Mouse (Mus musculus) midbrain, embryonic 12.5 days (tissue): Measurements from ENCODE around the gene Abhd16b. TPM values are rescaled to one million over a fixed set of nuclear protein-coding genes. Genes with fewer than 3 reads are reported as not detected.
A peak's percentile ranks its signal among the peaks of the same experiment; 100 is the strongest.

Source experiments
- ATAC-seq: fragments of 200-750 bp; cut with Nextera tagmentation; 2 replicates; pipeline ENCODE4 v1.8.0; 2017; ENCODE audit warnings: low read depth, moderate TSS enrichment, moderate library complexity; ENCODE audit not compliant: low FRiP score
- H3K27ac ChIP-seq: fragments of 300-500 bp; sonication (generic); replicated peaks from 2 replicates; pipeline ENCODE4 v1.5.1; 2016; ENCODE audit warnings: mild to moderate bottlenecking
- H3K27me3 ChIP-seq: fragments of 300-500 bp; sonication (generic); 2 replicates; pipeline ENCODE4 v1.6.1; 2016; ENCODE audit warnings: mild to moderate bottlenecking
- H3K36me3 ChIP-seq: fragments of 300-500 bp; sonication (generic); 2 replicates; pipeline ENCODE4 v1.6.1; 2016
- H3K4me1 ChIP-seq: fragments of 300-500 bp; sonication (generic); 2 replicates; pipeline ENCODE4 v1.6.1; 2016
- H3K4me2 ChIP-seq: fragments of 300-500 bp; sonication (generic); replicated peaks from 2 replicates; pipeline ENCODE4 v1.6.1; 2016; ENCODE audit warnings: mild to moderate bottlenecking, moderate library complexity
- H3K4me3 ChIP-seq: fragments of 300-500 bp; sonication (generic); 2 replicates; pipeline ENCODE4 v1.5.1; 2016; ENCODE audit warnings: mild to moderate bottlenecking
- H3K9ac ChIP-seq: fragments of 300-500 bp; sonication (generic); replicated peaks from 2 replicates; pipeline ENCODE4 v1.6.1; 2016; ENCODE audit warnings: mild to moderate bottlenecking, moderate library complexity
- H3K9me3 ChIP-seq: fragments of 300-500 bp; sonication (generic); 2 replicates; pipeline ENCODE4 v1.6.1; 2016; ENCODE audit warnings: mild to moderate bottlenecking
- WGBS: fragments of 180-500 bp; shearing (Covaris S2); methylation state at CpG from one replicate; pipeline ENCODE4 v1.1.7; 2016; 5-methylcytosine and 5-hydroxymethylcytosine counted together
- polyA plus RNA-seq: library from polyadenylated mRNA; unstranded; fragments of >200 nt; fragmentation: Nextera tagmentation; extraction: Ambion mirVana; gene quantifications from 2 replicates; pipeline ENCODE4 v1.2.1, GENCODE M21; 2016

Gene Abhd16b
- polyA plus RNA-seq = not detected in 2 replicates

- ATAC-seq = no peak
- H3K4me3 ChIP-seq = no peak within 1 kb of the TSS
- H3K9ac ChIP-seq = no peak within 1 kb of the TSS
- no peaks in the 10 kb centered on the region for H3K27me3 ChIP-seq
- H3K4me2 ChIP-seq = no peak within 1 kb of the TSS
- WGBS = 84% methylated on average over 31 of the region's 31 CpGs
- no peak within 1 kb of the TSS for H3K27ac ChIP-seq
- H3K4me1 ChIP-seq = peaks cover 16% of the 10 kb centered on the region
- no peaks in the 10 kb centered on the region for H3K36me3 ChIP-seq
- no peaks in the 10 kb centered on the region for H3K9me3 ChIP-seq
Measured at GRCm38 (mm10) chr2:181493156-181493927, at the start of gene Abhd16b. Abhd16b (plus strand) TSS chr2:181493206.

GRCm38 (mm10) chr2:181452181-181452580 is 40.8 kb upstream of the Abhd16b start:
- peaks cover 6% of the 10 kb centered on the region for H3K27me3 ChIP-seq
- no peak overlapping the region for H3K9ac ChIP-seq
- no peaks in the 10 kb centered on the region for H3K4me1 ChIP-seq
- no peak overlapping the region for H3K4me3 ChIP-seq
- ATAC-seq = no peak
- 76% methylated on average over 4 of the region's 4 CpGs for WGBS
- no peak overlapping the region for H3K27ac ChIP-seq
- no peaks in the 10 kb centered on the region for H3K36me3 ChIP-seq
- no peaks in the 10 kb centered on the region for H3K9me3 ChIP-seq
- H3K4me2 ChIP-seq = no peak overlapping the region

GRCm38 (mm10) chr2:181453274-181453673 is 39.7 kb upstream of the Abhd16b start:
- H3K27ac ChIP-seq = no peak overlapping the region
- 0 out of 2 replicates have a peak, but pooled peaks cover 5% of the 10 kb centered on the region for H3K4me1 ChIP-seq
- 37% methylated on average over 1 of the region's 1 CpGs for WGBS
- H3K9ac ChIP-seq = no peak overlapping the region
- H3K4me2 ChIP-seq = no peak overlapping the region
- H3K9me3 ChIP-seq = no peaks in the 10 kb centered on the region
- peaks cover 14% of the 10 kb centered on the region for H3K27me3 ChIP-seq
- H3K4me3 ChIP-seq = no peak overlapping the region
- no peak for ATAC-seq
- no peaks in the 10 kb centered on the region for H3K36me3 ChIP-seq

- H3K27me3 ChIP-seq = peaks cover 34% of the 10 kb centered on the region
- no peak overlapping the region for H3K27ac ChIP-seq
- no peaks in the 10 kb centered on the region for H3K9me3 ChIP-seq
- 69% methylated on average over 2 of the region's 2 CpGs for WGBS
- no peak for ATAC-seq
- H3K9ac ChIP-seq = no peak overlapping the region
- H3K4me2 ChIP-seq = no peak overlapping the region
- H3K4me3 ChIP-seq = no peak overlapping the region
- H3K4me1 ChIP-seq = peaks cover 22% of the 10 kb centered on the region
- H3K36me3 ChIP-seq = no peaks in the 10 kb centered on the region
Measured at GRCm38 (mm10) chr2:181455899-181456298, 37.1 kb upstream of the Abhd16b start.

GRCm38 (mm10) chr2:181457831-181458230 is 35.2 kb upstream of the Abhd16b start:
- peak overlapping the region; percentile 95; the same call in 1 of the 2 replicates for H3K9ac ChIP-seq
- H3K27ac ChIP-seq = no peak overlapping the region
- H3K36me3 ChIP-seq = no peaks in the 10 kb centered on the region
- H3K4me3 ChIP-seq = peak overlapping the region; percentile 97
- H3K27me3 ChIP-seq = peaks cover 40% of the 10 kb centered on the region
- no peak for ATAC-seq
- H3K4me2 ChIP-seq = peak overlapping the region; percentile 96
- H3K4me1 ChIP-seq = peaks cover 25% of the 10 kb centered on the region
- 4% methylated on average over 15 of the region's 15 CpGs for WGBS
- H3K9me3 ChIP-seq = no peaks in the 10 kb centered on the region

- no peak; the same call in 1 of the 2 replicates for ATAC-seq
- Histone ChIP-seq H3K9me3 (no peaks in the 10 kb centered on the region), H3K27me3 (peaks cover 46% of the 10 kb centered on the region), H3K9ac (peak overlapping the region; percentile 95), H3K4me3 (peak overlapping the region; percentile 97), H3K4me2 (peak overlapping the region; percentile 96), H3K27ac (peak overlapping the region; percentile 88), H3K4me1 (peaks cover 32% of the 10 kb centered on the region), H3K36me3 (no peaks in the 10 kb centered on the region)
- under 1% methylated on average over 40 of the region's 72 CpGs for WGBS
Measured at GRCm38 (mm10) chr2:181458411-181459152, 34.4 kb upstream of the Abhd16b start.

- Histone ChIP-seq H3K9me3 (no peaks in the 10 kb centered on the region), H3K4me2 (peak within 1 kb of the TSS; percentile 96), H3K4me1 (peaks cover 33% of the 10 kb centered on the region), H3K27me3 (peaks cover 49% of the 10 kb centered on the region), H3K9ac (peak within 1 kb of the TSS; percentile 95), H3K36me3 (no peaks in the 10 kb centered on the region), H3K4me3 (peak within 1 kb of the TSS; percentile 97), H3K27ac (peak within 1 kb of the TSS; percentile 88)
- under 1% methylated on average over 54 of the region's 83 CpGs for WGBS
- ATAC-seq = peak; percentile 92
Measured at GRCm38 (mm10) chr2:181459153-181459672, 33.8 kb upstream of the Abhd16b start, which contains the start of gene Zbtb46. Zbtb46 (minus strand) TSS chr2:181459426.

GRCm38 (mm10) chr2:181459673-181460621 is 33.1 kb upstream of the Abhd16b start:
- peak overlapping the region; percentile 96 for H3K4me2 ChIP-seq
- ATAC-seq = peak; percentile 69
- H3K9ac ChIP-seq = peak overlapping the region; percentile 95
- H3K4me1 ChIP-seq = peaks cover 33% of the 10 kb centered on the region
- H3K27me3 ChIP-seq = peaks cover 49% of the 10 kb centered on the region
- no peaks in the 10 kb centered on the region for H3K9me3 ChIP-seq
- no peaks in the 10 kb centered on the region for H3K36me3 ChIP-seq
- H3K27ac ChIP-seq = peak overlapping the region; percentile 46; the same call in 1 of the 2 replicates
- peak overlapping the region; percentile 97 for H3K4me3 ChIP-seq
- WGBS = under 1% methylated on average over 71 of the region's 71 CpGs

- H3K4me2 ChIP-seq = no peak overlapping the region
- no peak overlapping the region for H3K9ac ChIP-seq
- H3K27ac ChIP-seq = no peak overlapping the region
- no peak for ATAC-seq
- H3K27me3 ChIP-seq = peaks cover 48% of the 10 kb centered on the region
- H3K4me1 ChIP-seq = peaks cover 33% of the 10 kb centered on the region
- no peak overlapping the region for H3K4me3 ChIP-seq
- no peaks in the 10 kb centered on the region for H3K9me3 ChIP-seq
- H3K36me3 ChIP-seq = no peaks in the 10 kb centered on the region
- 100% methylated on average over 1 of the region's 1 CpGs for WGBS
Measured at GRCm38 (mm10) chr2:181461536-181462100, 31.4 kb upstream of the Abhd16b start.

GRCm38 (mm10) chr2:181462604-181463003 is 30.4 kb upstream of the Abhd16b start:
- Histone ChIP-seq H3K4me3 (no peak overlapping the region), H3K9me3 (no peaks in the 10 kb centered on the region), H3K9ac (no peak overlapping the region), H3K36me3 (no peaks in the 10 kb centered on the region), H3K4me2 (no peak overlapping the region), H3K4me1 (peaks cover 33% of the 10 kb centered on the region), H3K27me3 (peaks cover 40% of the 10 kb centered on the region), H3K27ac (no peak overlapping the region)
- no peak for ATAC-seq
- 95% methylated on average over 1 of the region's 1 CpGs for WGBS
